Mouse (Mus musculus) megakaryocyte progenitor cell, adult 5-6 weeks (primary cell): ENCODE results near the gene Gpbar1. TPM values are rescaled to one million over a fixed set of nuclear protein-coding genes. Genes with fewer than 3 reads are reported as not detected.
A peak's percentile ranks its signal among the peaks of the same experiment; 100 is the strongest.

Source experiments
- ATAC-seq: replicated peaks from 2 replicates; pipeline ENCODE4 v1.8.0; 2016; ENCODE audit warnings: mild to moderate bottlenecking, moderate TSS enrichment, inconsistent platforms; ENCODE audit not compliant: poor library complexity
- total RNA-seq, 2 experiments: library from RNA; stranded (forward) in 1 of 2; stranded (reverse) in 1 of 2; fragments of 157-497, 149-512 nt in 1 of 2; fragments of 200-1000 nt in 1 of 2; gene quantifications; 2 replicates each; pipeline versions ENCODE4 v1.2.3 to v1.2.4; 2015 to 2017

Gpbar1 gene
- total RNA-seq (2015) (0.12 TPM in 1 of 2 replicates, not detected in the other), total RNA-seq (2017) (not detected in 2 replicates)

DNA sequence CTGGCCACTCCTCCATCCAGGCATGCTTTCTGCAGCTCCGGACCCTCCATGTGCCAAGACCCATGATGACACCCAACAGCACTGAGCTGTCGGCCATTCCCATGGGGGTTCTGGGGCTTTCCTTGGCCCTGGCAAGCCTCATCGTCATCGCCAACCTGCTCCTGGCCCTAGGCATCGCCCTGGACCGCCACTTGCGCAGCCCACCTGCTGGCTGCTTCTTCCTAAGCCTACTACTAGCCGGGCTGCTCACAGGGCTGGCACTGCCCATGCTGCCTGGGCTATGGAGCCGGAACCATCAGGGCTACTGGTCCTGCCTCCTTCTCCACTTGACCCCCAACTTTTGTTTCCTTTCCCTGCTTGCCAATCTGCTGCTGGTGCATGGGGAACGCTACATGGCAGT, at the start of gene Gpbar1:
Gene Gpbar1 (plus strand): TSS at position 13 of the 400 bp plus-strand sequence.
- ATAC-seq = no peak

DNA sequence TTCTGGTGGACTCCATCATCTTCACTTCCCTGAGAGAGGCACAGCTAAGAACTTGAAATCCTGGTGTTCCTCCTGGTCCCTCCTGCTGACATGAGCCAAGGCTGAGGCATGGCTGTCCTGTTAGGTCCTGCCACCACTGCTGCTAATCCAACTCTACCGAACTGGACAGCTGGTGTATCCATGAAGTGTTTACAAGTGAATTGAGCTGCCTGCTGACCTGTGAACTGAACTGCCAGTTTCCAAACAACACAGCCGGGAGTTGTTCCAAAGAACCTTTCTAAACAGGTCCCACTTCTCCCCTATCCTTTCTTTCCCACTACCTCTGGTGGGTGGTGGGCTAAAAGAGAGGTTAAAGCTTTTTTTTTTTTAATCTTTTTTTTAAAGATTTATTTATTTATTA, 48.4 kb upstream of the Gpbar1 start:
- ATAC-seq = no peak

DNA sequence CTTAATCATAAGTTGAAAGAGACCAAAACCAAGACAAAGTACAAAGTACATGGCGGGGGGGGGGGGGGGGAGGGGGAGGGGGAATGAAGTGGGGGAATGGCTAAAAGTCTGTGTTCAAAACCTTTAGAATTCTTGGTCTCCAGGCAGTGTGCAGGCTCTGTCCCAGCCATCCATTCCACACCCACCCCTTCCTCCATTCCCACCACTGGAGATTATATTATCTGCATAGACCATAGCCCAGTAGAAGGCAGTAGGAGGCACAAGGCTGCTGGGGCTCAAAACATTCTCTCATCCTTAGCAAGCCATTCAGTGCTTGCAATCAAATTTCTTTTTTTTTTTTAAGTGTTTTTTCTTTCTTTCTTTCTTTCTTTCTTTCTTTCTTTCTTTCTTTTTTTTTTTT, 47.4 kb upstream of the Gpbar1 start:
- 0 out of 2 replicates have a peak, but pooled peaks have one; percentile 32 for ATAC-seq

DNA sequence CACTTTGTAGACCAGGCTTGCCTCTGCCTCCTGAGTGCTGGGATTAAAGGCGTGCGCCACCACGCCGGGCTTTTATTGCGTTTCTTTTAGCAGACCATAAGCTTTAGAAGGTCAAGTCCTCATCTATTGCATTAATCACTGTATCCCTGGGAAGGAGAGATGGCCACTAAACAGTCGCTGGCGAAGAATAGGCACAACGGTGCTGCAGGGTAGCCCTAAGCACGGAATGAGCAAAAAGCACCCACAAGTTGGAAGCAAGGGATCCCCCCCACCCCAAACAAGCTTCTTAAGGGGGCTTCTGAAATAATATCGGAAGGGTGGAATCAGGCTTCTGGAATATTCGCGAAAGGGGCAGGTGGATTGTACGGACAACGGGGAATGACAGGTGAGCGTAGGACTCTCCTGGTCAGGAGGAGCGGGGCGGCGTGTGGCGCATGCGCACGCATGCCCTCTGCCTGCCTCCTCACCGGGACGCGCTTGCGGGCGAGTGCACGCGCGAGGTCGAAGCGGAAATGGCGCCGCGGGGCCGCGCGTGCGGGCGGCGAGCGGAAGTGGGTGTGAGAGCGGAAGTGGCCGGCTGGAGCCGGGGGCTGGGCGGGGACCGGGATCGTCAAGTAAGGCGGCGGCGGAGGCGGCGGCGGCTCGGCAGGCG, 42.3 kb upstream of the Gpbar1 start, which contains the start of gene Arpc2:
Gene Arpc2 (plus strand): TSS at position 147 of the 652 bp plus-strand sequence.
- ATAC-seq = peak; percentile 79

DNA sequence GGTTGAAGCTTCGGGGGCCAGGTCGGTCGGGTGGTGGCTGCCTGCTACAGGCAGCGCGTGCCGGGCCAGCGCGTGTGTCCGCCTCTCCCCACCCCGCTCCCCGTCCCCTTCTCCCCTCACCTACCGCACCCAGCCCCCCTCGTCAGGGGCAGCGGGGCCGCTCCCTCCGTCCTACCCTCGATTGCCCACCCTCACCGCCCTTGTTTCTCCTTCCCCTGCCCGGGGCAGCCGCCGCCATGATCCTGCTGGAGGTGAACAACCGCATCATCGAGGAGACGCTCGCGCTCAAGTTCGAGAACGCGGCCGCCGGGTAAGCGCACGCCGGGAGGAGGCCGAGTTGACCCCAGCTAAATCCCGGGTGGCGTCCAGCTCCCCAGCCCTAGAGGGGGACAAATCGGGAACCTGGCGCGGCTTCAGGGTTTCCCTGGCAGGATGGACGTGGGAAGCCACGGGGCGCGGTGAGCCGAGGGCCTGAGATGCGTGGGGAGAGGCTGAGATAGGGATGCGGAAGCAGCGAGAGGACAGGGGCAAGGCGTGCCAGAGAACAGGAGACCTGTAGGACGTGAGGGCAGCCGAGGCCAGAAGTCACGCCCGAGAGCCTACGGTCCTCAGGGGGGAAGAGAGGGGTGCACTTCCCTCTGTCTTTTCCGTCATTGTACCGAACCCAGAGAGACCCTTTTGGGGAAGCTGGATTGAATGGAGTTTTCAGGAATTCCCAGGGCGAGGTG, 41.6 kb upstream of the Gpbar1 start:
- ATAC-seq = peak; percentile 51

DNA sequence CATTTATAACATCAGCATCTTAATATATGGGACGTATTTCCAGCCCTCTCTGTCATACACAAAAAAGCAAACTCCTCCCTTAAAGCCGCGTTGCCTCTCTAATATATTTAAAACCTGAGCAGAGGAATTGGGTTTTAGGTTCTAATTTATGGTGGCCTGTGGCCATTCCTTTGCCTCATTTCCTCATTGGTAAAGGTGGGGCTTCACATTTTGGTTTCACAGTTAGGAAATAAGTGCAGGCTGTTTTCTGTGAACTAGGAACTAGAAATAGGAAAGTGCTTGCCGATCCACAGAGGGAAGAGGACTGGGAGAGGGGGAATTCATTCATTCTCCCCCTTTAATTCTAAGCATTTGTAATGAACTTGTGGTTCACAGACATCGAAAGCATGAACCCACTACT, 40.7 kb upstream of the Gpbar1 start:
- peak; percentile 11; the same call in 1 of the 2 replicates for ATAC-seq

DNA sequence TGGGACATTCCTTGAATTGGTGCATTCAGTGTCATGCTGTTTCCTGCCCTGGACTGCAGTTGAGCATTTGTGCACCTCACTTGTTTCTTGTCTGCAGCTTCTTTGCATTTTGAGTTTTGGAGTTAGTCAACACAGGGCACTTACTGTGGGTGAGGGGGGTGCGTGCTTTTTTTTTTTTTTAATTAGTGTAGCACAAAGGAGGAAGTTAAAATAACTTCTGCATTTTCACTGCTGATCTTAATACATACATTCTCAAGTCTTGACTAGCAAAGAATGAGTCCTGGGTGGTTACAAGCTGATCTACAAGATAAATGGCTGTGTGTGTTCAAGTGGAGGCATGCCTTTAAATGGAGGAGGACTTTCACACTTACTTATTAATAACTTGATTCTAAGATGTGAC, 40.2 kb upstream of the Gpbar1 start:
- peak; percentile 18 for ATAC-seq

DNA sequence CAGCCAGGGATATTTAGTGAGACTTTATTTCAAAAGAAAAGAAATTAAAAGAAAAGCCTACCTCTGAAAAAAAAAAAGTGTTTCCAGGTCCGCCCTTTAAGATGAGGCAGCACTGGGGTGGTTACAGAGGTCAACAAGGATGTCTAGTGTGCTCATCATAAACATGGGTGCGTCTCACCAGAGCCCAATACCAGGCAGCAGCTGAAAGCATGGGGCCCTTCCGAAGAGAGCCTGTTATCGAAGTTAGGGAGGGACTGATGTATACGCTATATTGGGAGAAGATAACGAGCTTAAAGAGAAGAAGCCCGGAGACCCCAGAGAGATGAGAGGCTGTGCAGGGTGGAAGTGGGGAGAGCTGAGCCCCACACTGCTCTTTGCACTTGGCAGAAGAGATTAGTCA, 39.2 kb upstream of the Gpbar1 start:
- peak; percentile 5 for ATAC-seq

DNA sequence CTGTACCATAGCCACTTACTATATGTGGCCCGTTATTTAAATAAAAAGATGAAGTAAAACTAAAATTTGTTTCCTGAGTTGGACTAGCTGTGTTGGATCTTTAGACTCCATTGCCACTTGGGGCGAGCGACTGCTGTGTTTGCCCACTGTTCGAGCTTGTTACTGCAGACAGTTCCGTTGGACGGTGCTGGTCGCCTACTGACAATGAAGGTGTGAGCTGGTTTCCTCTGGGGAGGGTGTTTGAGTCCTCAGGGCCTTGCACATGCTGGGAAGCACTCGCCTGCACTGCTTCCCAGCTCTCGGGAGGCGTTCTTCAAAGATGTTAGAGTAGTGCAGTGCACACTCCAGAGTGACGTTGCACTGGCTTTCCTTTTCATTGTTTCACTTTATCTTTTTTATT, 38.7 kb upstream of the Gpbar1 start:
- peak; percentile 5; the same call in 1 of the 2 replicates for ATAC-seq

DNA sequence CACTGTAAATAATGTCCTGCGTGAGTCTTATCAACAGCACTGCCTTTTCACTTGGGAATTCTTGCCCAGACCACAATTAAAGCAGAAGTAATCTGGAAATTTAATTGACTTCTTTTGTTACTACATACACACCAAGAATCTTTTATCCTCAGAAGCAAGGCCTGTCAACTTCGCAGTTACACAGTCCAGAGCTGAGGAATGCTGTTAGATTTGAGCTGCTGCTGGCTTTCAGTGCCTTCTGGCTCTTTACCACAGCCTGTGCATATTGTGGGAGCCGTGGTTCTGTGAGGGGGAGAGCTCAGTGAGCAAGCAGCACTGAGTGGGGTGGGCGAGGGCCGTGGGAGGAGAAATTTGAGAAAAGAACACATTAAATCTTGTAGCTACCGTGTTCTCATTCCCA, 38.0 kb upstream of the Gpbar1 start:
- ATAC-seq = no peak

DNA sequence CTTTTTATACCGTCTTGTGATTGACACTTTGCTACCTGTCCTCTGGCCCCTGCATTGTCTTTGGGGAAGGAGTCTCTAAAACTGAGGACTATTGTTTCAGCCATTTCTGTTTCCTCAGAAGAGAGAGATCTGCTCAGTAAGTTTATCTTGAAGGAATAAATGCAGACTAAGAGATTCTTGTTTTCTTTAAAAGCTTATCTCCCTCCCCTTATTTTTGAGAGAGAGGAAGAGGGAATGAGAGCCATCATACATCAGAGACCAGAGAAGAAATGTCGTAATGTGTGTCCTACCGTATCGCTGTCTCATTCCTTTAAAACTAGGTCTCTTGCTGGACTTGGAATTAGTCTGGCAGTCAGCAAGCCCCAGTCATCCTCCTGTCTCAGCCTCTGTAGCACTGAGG, 37.5 kb upstream of the Gpbar1 start:
- no peak for ATAC-seq

DNA sequence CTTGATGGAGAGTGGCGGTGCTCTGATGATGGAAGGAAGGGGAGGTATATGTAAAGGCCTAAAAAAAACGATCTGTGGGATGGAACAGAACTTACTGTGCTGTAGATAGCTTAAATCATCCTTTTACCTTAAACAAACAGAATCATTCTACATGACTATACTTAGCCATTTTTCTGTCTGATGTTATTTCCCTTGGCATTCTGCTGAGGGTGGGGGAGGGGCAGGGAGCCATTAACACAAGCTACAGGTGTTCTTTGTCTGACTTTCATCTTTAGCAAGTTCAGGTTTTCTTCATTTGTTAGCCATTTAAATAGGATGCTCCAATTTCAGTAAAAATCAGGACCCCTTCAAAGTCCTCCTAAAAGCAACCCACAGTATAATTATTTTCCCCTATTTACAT, 32.8 kb upstream of the Gpbar1 start:
- ATAC-seq = no peak

DNA sequence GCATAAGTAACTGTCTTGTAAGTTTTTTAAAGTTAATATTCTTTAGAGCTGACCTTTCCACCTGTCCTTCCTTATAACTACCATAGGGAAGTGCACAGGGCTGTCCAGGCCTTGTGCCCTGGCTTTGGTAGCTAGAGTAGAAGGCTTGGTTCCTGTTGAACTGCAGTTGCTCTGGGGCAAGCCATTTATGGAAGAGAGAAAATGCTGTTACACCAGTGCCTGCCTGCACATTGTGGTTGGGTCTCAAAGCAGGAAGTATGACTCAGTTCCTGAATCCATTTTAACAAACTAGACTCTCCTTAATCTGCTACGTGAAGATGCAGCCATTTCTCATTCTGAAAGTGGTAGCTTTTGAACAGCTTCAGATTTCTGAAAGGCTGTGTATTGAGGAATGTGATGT, 29.6 kb upstream of the Gpbar1 start:
- peak; percentile 97 for ATAC-seq

DNA sequence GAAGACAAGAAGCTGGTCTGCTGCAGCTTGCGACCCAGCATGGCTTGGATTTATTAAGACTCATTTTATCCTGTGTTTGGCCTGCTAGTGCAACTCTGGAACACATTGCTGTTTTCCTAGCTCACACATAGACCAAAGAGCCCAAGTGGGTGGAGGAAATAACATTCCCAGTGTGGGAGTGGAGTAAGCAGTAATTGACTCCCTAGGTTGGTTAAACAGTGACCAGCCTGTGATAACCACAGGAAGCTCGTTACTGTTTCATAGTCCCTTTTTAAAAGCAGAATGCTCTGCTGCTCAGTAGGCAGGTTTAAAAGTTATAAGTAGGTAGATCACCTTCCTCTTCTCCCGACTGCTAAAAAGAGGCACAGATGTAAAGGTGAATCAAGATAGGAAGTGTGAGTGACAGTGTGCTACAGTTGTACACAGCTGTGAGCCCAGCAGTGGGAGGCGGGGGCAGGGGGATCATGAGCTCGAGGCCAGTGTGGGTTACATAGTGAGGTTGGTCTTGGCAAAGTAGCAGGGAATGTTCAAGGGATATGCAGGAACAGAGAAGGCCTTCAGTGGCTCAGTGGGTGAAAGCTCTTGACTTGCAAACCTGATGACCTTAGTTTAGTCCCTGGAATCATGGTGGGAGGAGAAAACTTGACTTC, 28.9 kb upstream of the Gpbar1 start:
- ATAC-seq = no peak

DNA sequence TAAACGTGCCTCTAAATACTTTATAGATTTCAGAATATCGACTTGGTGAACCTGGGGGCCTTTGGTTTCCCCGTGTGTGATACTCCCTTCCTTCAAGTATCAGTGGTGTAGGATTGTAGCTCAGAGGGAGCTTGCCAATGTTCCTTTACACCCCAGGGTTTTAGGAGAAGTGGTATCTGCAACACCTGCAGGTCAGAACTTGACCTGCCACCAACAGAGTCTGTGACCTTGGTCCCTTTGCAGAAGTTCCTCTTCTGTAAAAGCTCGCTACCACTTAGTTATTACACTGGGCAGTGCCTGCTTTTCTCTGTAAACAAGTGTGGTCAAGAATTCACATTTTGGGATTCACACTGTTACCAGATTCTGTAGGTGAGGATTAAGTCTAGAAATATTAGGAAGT, 28.3 kb upstream of the Gpbar1 start:
- peak; percentile 35; the same call in 1 of the 2 replicates for ATAC-seq

DNA sequence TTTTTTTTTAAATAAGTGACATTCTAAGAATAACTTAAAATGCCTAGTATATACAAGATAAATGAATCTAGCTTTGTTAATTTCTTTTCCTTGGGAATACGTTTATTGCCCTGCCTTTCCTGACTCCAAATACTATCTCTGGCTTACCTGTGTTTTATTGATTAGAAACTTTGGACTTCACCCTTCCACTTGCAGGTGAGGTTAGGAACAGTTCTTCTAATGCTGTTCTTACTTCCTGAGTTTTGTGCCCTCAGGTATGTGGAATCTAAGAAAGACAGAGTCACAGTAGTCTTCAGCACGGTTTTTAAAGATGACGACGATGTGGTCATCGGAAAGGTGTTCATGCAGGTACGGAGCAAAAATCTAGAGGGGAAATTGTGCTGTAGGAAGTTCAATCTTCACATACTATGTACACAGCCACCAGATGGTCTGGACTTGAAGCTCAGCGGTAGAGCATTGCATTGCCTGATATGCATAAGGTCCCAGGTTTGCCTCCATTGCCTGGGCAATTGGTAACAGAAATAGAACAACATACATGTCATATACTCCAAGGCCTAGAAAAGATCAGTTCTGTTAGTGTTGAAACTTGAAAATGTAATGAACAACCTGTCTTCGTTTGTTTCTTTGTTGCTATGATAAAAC, 22.5 kb upstream of the Gpbar1 start:
- no peak for ATAC-seq

DNA sequence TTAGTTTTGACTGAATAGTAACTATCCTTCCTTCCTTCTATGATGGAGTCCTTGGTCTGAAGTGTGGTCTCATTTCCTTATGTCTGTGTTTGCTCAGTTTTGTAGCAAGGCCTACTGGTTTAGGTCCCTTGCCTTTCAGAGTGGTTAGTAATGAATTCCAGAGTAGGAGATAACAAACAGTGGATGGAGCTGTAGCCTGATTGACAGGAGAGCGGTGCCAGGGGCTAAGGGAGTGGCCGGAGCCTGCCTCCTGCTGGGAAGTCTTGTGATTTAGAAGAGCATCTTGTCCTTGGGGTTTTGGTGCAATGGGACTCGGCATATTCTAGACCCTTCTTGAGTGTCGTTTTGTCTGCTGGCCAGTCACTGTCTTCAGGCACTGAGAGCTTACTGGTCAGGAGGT, 21.6 kb upstream of the Gpbar1 start:
- no peak for ATAC-seq

DNA sequence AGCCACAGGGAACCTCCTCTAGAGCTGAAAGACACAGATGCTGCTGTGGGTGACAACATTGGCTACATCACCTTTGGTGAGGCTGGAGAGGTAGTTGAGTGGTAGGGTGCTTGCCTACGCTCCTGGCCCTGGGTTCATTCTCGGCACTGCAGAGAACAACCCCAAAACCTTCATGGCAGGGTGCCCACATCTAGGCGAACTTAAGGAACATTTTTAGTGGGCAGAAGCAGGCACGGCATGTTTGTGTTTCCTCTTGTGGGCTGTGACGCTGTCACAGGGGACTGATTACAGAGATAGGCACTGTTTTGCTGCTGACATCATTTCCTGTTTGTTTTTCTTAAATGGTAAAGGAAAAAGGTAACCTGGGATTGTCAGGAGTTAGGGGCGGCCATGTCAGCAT, 15.8 kb upstream of the Gpbar1 start:
- no peak for ATAC-seq

DNA sequence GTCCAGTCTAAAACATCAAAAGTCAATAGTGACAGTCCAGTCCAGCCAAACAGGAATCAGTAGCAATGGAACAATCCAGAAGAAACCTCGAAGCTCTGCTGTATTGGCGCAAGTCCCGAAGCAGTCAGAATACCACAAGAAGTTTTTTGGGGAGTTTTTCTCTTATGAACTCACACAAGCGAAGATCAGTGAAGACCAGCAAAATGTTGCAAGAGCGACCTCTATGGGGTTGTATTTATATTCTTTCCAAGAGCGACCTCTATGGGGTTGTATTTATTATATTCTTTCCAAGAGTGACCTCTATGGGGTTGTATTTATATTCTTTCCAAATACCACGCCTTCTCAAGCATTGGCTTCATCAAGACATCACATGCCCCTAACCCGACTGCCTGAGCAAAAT, 9.6 kb upstream of the Gpbar1 start:
- peak; percentile 37; the same call in 1 of the 2 replicates for ATAC-seq

DNA sequence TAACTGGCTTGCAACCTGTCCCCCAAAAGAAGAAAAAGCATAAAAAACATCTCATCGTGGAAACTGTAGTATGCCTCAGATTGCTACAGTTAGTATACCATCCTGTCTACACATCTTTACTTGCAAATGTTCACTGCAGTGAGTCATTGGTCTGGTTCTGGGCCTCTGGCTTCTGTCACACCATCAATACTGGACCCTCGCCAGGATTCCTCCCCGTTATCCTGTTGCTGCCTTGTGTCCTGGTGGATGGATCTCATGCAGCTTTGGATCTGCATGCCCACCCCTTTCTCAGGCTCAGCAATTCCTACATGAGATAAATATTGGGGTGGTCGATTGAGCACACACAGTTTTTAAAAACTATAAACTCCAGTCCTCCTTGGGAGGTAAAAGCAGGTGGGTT, 6.7 kb upstream of the Gpbar1 start:
- ATAC-seq = no peak

DNA sequence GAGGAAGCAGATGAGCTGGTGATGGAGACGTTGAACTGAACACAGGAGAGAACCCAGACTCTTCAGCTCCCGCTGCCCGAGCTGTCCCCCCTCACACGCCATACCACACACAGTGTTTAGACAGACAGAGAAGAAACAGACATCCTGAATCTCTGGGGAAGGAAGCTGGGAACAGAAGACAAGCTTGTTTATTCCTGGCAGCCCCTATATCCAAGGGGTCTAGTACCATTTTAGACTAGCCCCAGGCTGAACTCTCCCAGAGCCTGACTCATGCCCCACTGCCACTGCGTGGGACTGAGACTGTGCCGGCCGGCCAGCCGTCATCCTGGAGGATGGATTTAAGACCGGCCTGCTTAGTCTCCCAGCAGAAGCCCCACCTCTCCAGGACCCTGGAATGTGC, 3.3 kb upstream of the Gpbar1 start:
- ATAC-seq = no peak
